Comparison of ENCODE assay signal across 9 mouse cellular contexts in genomic region chr2:122235425-122235824, GRCm38 (mm10). TPM values are rescaled to one million over a fixed set of nuclear protein-coding genes. Genes with fewer than 3 reads are reported as not detected.
DNase-seq lines count a peak whose midpoint lies in the region; ATAC-seq and TF ChIP-seq lines count a peak whose summit lies in the region.
"Had no signal": no experiment of that assay in that cellular context is flagged by ENCODE, and none has a peak within 500 bp of the region (broad histone marks: within the 10 kb centered on the region; RNA-seq: fewer than 3 reads in every experiment).

No protein-coding gene starts in this region.

- intact Hi-C loops in gastrocnemius, postnatal 14 days (cut with DNase I; ENCODE audit: low total_unique reads): no loop called here

- H3K4me3 ChIP-seq in cerebellum, adult 2 months (replicated peaks; ENCODE audit: insufficient read depth, low read depth, low read length): no peak overlapping the region
- peak overlapping the region; percentile 80 for H3K4me3 ChIP-seq in erythroblast, embryonic 14.5 days (replicated peaks)

- 48% methylated on average over 2 of the region's 2 CpGs for WGBS in cerebellum, adult 2 months

- H3K4me1 ChIP-seq in cerebellum, adult 2 months (ENCODE audit: control insufficient read depth, insufficient read depth, low read length): no peaks in the 10 kb centered on the region
- H3K4me1 ChIP-seq in erythroblast, embryonic 14.5 days (ENCODE audit: control insufficient read depth): peaks cover 31% of the 10 kb centered on the region

- no peaks in the 10 kb centered on the region for H3K27me3 ChIP-seq in cerebellum, adult 2 months (ENCODE audit: control insufficient read depth, insufficient read depth, low read length)
- no peaks in the 10 kb centered on the region for H3K27me3 ChIP-seq in erythroblast, embryonic 14.5 days (ENCODE audit: control insufficient read depth)

- TF ChIP-seq POLR2A in cerebellum, adult 2 months (IDR thresholded peaks at IDR 0.05; ENCODE audit: borderline replicate concordance, insufficient read depth, low read length): no peak

- H3K36me3 ChIP-seq in erythroblast, embryonic 14.5 days (ENCODE audit: control insufficient read depth): no peaks in the 10 kb centered on the region; the same call in 1 of the 2 replicates

- no peaks in the 10 kb centered on the region for H3K9me3 ChIP-seq in erythroblast, embryonic 14.5 days (ENCODE audit: control insufficient read depth, low read length)

- peak; percentile 28 for DNase-seq in cerebellum, adult 9-11 months
- DNase-seq in cerebellum, adult 2 months: no peak
- DNase-seq in kidney, adult 18-20 months: peak; percentile 71
- no peak for DNase-seq in gastrocnemius, postnatal 14 days
- DNase-seq in layer of hippocampus, adult 11-12 months (ENCODE audit: low spot score): no peak
- DNase-seq in frontal cortex, postnatal 36 days (ENCODE audit: low spot score in 2 of 2): no peak

- peak; percentile 60 for ATAC-seq in megakaryocyte-erythroid progenitor cell, adult 5-6 weeks (replicated peaks; ENCODE audit: low FRiP score, low TSS enrichment, poor library complexity, severe bottlenecking)

- no peak for TF ChIP-seq CTCF in cerebellum, adult 2 months (IDR thresholded peaks at IDR 0.05; ENCODE audit: borderline replicate concordance, insufficient read depth, low read depth, low read length)

- H3K27ac ChIP-seq in cerebellum, adult 2 months (ENCODE audit: insufficient read depth, low read length): no peak overlapping the region

RNA-seq across cellular contexts. Expression of gene Sord, which starts 0.9 kb away (rescaled TPM):
- 20.3 and 22.9 TPM in 2 replicates for polyA plus RNA-seq in cerebellum, adult 2 months (2012; rRNA removed)
- 1.5 and 2.0 TPM in 2 replicates for polyA plus RNA-seq in erythroblast, embryonic 14.5 days (2012)
- total RNA-seq in megakaryocyte-erythroid progenitor cell, adult 5-6 weeks (2014; fragmentation: Nextera tagmentation): 89.6 and 95.4 TPM in 2 replicates
- total RNA-seq in megakaryocyte-erythroid progenitor cell, adult 5-6 weeks (2017): 115 and 122 TPM in 2 replicates
- 10 to 100 TPM; 16.9 TPM for total RNA-seq in gastrocnemius, postnatal 14 days (2021)

RNA-seq across cellular contexts. Expression of gene Terb2, which starts 49.4 kb away (rescaled TPM):
- not detected in 2 replicates for polyA plus RNA-seq in cerebellum, adult 2 months (2012; rRNA removed)
- not detected in 2 replicates for polyA plus RNA-seq in erythroblast, embryonic 14.5 days (2012)
- total RNA-seq in megakaryocyte-erythroid progenitor cell, adult 5-6 weeks (2014; fragmentation: Nextera tagmentation): not detected in 2 replicates
- total RNA-seq in megakaryocyte-erythroid progenitor cell, adult 5-6 weeks (2017): not detected in 2 replicates
- total RNA-seq in gastrocnemius, postnatal 14 days (2021): not detected
- total RNA-seq: heart, postnatal 14 days had no signal

RNA-seq across cellular contexts. Expression of gene Patl2, which starts 49.4 kb away (rescaled TPM):
- polyA plus RNA-seq in cerebellum, adult 2 months (2012; rRNA removed): 0.19 and 0.21 TPM in 2 replicates
- not detected in 2 replicates for polyA plus RNA-seq in erythroblast, embryonic 14.5 days (2012)
- not detected in 2 replicates for total RNA-seq in megakaryocyte-erythroid progenitor cell, adult 5-6 weeks (2014; fragmentation: Nextera tagmentation)
- not detected in 2 replicates for total RNA-seq in megakaryocyte-erythroid progenitor cell, adult 5-6 weeks (2017)
- total RNA-seq in gastrocnemius, postnatal 14 days (2021): not detected
- total RNA-seq: heart, postnatal 14 days had no signal

Comparison
In these comparisons a context has a peak if more than half of its experiments do, and no peak if none do; other contexts are left out.
1. DNase-seq: peak in cerebellum, adult 9-11 months (single experiment) and kidney, adult 18-20 months (single experiment); none in cerebellum, adult 2 months (0 of 2), gastrocnemius, postnatal 14 days (single experiment), layer of hippocampus, adult 11-12 months (single experiment) and frontal cortex, postnatal 36 days (0 of 2).
2. RNA of gene Sord, which starts 0.9 kb away (total RNA-seq): 89.6 to 122 TPM in megakaryocyte-erythroid progenitor cell, adult 5-6 weeks; 16.9 TPM in gastrocnemius, postnatal 14 days; every median in the first group is over 4 times any median in the second.